Mouse (Mus musculus): ENCODE measurements around the gene Atmin.

Gene Atmin

DNA sequence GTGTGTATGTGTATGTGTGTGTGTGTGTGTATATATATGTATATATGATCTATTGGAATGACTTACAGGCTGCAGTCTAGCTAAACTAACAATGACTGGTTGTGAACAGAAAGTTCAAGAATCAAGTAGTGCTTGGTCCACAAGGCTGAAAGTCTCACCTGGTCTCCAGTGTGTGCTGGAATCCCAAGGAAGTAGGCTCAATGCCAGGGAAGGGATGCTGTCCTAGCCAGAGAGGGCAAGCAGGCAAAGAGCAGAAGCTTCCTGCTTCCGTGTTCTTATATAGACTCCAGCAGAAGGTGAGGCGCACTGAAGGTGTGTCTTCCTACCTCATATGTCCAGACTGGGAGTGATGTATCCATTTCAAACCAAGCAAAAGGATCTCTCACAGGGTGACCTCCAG lies 8.6 kb downstream of the Atmin start:
- no peak for DNase-seq

DNA sequence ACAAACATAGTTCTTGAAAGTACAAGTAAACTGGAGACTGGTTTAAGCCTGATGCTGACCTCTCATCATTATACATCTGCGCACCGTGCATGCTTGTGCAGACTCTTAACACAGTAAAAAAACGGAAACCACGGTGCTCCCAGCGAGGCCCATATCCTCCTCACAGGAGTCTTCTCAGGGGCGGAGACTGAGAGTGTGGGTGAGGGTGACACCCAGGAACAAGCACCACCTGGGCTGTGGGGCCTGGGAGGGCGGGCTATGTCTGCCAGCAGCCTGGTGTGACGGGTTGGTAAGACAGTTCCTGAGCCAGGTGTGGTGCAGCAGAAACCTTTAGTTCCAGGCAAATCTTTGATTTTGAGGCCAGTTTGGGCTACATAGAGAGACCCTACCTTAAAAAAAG lies 9.2 kb downstream of the Atmin start:
- no peak for DNase-seq

DNA sequence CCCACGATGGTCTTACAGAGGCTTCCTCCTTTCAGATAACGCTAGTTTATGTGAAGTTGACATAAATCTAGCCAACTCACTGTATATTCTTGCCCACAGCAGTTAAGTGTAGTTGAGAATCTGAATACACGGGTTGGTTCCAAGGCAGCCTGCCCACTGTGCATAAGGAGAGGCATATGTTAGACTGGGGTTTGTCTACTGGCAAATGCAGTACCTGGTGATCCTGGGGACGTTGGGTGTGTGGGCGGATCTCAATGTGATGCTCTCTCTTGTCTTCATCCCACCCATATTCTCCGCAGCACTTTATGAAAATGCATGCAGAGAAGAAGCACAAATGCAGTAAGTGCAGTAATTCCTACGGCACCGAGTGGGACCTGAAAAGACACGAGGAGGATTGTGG lies 11.2 kb downstream of the Atmin start:
- no peak for DNase-seq

DNA sequence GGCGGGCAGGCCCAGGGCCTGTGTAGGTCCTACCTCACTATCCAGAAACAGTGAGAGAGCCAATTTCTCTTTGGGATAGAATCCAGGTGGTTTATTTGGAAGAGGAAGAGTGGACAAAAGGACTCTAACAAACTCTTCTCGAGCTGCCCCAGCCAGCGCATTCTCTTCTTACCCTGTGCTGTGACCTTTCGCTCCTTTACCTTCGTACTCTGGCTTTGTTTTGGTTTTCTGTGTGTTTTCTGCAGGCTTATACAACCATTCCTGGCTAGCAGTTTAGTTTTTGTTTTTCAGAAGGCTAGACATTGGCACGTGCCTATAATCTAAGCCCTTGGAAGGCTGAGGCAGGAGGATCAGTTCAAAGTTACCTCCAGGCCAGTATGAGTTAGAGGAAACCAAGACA lies 26.3 kb downstream of the Atmin start:
- no peak for DNase-seq

DNA sequence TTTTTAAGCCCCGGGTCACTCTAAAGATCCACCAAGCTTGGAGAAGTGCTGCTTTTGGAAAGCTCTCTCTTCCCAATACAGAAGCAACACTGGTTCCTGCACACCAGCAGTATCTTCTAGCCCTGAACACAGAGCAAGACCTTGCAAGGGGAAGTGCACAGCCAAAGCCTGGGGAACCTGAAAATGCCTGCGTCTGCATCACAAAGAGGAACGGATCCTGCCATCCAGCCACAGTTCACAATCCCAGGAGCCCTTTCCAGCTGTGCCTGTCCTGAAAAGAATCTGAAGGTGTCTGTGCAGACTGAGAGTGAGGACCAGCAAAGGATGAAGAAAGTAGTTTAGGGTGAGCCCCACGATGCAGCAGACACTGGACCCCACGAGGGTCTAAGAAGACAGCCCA lies 31.9 kb downstream of the Atmin start:
- DNase-seq = no peak

DNA sequence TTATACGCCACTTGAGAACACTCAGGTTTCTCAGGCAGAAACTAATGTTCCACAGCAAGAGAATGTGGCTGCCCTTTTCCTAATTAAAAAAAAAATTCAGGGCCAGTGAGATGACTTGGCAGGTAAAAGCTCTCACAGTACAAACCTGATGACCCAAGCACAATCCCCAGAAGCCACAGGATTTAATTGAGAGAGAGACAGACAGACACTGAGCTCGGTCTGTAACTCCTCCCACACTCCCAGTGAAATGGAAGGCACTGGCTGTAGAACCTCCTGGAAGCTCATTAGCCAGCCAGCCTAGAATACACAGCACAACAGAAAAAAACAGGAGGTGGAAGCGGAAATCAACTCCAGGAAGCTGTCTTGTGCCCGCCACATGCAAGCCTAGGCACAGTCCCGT lies 32.4 kb downstream of the Atmin start:
- no peak for DNase-seq

DNA sequence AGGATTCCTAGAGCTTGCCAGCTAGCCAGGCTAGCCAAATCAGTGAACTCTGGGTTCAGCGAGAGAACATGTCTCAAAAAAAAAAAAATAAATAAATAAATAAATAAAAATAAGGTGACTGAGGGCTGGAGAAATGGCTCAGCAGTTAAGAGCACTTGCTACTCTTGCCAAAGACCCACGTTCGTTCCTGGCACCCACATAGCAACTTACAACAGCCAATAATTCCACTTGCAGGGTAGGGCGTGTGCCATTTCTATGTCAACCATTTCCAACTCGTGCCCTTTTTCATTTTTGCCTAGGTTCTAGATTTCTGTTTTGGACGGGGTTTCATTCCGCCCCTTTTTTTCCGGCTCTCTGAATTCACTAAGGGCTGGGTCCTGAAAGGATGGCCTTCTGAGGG lies 34.9 kb downstream of the Atmin start:
- peak; percentile 7 to 10 for DNase-seq

DNA sequence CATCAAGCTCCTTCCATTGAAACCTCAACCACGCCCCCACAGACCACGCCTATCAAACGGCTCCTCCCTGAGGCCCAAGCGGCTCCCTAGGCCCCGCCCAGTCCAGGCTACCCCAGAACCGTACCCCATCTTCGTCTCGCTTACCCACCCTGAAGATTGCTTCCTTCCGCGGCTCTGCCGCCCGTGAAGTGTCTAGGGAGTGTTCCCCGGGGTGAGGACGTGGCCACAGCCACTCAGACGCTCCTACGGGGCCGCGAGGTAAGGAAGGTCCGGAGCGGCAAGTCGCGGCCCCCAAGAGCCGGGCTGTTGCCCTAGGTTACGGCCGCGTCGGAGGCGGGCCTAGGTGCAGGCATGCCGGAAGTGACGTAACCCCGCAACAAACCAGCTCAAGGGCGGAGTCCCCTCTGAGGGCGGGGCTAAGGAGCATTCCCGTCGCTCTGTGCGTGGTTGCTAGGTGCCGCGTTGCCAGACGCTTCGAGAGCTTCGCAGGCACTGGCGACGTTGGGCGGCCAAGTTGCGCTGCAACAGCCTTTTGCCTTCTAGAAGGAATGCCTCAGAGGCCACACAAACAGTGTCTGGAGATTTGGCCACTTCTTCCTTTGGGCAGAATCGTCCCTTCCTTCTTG lies 35.6 kb downstream of the Atmin start, which contains the start of gene 1700030J22Rik:
Gene 1700030J22Rik, minus strand, starts transcription at position 329 of the 626 bp plus-strand sequence.
- peak; percentile 98 to 99 for DNase-seq

DNA sequence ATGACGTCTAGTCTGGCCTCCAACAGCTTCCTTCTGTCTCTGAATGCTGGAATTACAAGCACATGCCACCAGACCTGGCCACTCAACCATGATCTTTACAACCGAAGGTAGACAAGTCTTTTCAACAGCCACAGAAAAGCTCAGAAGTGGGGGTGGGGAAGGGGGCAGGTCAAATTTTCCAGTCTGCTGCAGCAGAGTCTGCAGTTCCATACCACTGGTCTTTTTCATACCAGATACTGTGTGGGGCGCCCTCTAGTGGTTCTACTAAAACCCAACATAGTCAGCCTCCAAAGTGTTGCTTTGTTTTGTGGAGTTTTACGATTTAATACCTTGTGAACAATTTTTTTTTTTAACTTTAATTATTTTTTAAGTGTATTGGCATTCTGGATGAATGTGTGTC lies 36.9 kb downstream of the Atmin start:
- peak; percentile 74 to 81 for DNase-seq

DNA sequence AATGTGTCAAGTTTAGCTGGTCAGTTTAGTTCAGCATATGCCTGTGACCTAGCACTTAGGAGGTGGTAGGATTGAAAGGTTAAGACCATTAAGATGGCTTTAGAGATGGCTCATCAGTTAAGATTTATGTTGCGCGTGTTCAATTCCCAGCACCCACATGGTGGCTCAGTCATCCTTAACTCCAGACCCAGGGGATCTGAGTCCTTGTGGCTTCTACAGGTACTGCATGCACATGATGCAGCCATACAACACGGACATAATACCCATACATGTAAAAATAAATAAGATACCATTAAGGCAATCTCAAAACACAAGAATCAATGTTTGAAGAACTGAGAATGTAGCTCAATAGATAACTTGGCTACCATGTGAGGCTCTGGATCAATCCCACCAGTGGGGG lies 46.6 kb downstream of the Atmin start:
- no peak for DNase-seq

DNA sequence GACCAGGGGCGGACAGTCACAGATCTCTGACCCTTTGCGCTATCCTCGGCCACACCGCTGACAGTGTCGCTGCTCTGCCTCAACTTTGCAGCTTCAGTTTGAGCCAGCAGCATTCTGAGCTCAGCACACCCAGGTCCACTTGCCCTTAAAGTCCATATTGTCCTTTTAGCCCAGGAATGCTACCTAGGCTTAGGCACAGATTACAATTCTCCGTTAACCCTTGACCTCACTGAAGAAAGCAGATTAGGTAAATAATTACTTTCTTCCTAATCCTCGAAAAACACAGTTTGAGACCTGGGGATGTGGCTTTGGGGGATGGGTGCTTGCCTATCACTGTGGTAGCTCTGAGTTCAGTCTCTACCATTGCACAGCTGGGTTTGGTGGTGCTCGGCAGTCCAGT lies 48.0 kb downstream of the Atmin start:
- DNase-seq = no peak

DNA sequence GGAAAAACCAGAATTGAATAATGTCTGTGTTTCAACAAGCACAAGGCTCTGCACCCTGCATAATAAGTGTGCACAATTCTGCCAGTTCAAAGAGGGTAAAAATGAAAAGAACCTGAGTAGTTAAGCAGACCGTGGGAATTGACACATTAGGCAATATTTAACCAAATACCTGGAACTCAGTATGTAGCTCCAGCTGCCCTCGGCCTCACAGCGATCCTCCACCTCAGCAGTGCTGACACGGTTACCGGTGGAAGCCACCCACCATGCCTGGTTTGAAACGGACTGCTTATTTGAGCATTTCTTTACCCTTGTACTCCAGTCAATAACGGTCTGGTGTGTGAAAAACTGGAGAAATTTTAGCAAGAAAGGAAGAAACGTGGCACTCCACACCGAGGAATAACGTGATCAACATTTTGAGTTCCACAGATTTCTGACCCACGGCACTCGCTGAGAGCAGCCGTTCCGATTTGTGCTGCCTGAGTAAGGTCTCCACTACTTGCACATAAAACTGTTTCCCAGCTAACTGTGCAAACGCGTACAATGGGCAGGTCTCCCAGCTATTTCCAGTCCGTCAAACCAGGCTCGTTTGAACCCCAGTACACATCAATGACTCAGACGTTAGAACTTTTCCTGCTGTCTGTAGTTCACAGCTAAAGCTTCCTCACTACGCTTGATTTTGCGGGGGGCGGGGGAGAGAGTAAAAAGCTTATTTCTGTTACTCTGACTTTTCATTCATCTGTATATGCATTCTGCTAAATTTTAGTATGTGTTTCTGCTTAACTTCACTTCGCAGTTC lies 49.2 kb downstream of the Atmin start:
- peak in 1 of 2 experiments; percentile 15 for DNase-seq

DNA sequence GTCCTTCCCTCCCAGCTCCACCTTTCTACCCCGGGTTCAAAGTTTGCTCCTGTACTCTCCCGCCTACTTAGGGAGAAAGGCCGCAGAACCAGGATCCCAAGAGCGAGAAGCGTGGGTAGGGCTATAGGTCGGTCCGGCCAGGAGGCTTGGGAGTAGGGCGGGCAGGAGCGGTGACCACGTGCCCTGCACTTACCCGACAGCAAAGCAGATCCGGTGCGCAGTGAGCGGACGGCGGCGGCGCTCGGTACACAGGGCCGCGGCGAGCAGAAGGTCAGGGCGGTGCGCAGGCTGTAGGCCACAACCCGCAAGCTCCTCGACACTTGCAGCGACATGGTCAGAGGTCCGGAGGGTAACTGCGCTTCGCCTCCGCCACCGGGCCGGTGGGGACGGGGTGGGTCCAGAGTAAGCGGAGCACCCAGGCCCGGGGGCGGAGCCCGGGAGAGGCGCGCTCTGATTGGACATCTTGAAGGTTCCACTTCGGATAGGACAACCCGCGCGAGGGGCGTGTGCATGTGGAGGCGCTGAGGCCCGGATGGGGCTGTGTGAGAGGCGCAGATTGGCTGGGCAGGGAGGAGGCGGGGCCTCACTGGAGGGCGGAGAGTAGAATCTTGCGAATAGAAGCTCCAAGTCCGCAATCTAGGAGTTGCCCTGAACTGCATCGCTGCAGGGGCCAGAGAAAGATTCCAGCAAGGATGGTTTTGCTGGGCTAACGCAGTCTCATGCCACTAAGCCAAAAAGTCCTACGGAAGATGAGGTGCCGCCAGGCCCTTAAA lies 50.1 kb downstream of the Atmin start, which contains the start of gene Gcsh:
Gene Gcsh, minus strand, starts transcription at position 443 of the 773 bp plus-strand sequence.
- DNase-seq = peak; percentile 97

DNA sequence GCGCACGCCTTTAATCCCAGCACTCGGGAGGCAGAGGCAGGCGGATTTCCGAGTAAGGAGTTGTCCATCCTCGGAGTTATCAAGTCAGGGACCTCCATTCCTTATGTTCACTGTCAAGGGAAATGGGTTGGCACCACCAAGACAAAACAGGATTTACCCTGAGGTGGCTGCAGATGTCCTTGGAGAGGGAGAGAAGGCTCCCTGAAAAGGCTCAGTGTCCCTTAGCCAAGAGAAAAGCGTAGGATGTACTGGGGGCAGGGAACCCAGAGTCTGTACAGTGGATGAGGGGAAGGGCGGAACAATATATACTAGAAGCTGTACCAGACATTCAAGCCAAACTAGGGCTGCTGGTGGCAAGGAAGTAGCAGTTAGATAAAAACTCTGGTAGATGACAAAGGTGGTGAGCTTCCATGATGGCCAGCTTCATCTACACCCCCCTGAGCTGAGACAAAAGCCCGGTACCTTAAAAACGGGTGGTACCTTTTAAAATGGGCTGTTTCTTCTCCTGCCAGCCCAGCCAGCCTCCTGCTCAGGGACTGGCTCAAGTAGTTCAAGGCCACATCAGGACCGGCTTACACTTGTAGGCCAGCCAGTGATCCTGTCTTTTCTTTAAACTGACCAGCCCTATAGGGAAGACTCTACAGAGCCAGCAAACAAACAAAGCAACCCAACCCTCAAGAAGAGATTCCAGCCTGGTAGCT lies 51.0 kb downstream of the Atmin start:
- no peak for DNase-seq
